Mouse (Mus musculus) lung, postnatal 25 days (tissue): ENCODE data around the gene Fbxw15.
"Not testable (repeated sequence)": the region's sequence is repeated elsewhere in the genome, so short reads cannot be mapped to it uniquely, and the experiment has no call there.

Experiments
- DNase-seq: peaks from one replicate; pipeline ENCODE4 v3.0.0; 2022; ENCODE audit warnings: low spot score

Gene Fbxw15

DNA sequence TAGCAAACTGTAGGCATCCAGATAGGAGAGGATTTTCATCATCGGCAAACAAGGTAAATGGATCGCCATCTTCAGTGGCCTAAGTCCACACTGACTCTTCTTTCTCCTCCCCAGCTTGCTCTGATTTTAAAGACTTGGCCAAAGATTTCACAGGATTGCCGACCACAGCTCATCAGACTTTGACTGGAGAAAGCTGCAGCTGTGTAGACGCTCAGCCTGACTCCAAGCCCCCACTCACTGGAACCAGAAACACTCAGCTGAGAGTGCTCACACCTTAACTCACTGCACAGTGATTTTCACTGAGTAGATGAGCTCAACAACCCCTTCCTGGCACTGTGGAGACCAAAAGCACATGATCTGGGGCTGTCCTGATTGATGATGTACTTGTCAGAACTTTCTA is at the start of gene Fbxw15:
TSS of gene Fbxw15 (minus strand) at position 101 of the 400 bp plus-strand sequence.
- not testable (repeated sequence) for DNase-seq

DNA sequence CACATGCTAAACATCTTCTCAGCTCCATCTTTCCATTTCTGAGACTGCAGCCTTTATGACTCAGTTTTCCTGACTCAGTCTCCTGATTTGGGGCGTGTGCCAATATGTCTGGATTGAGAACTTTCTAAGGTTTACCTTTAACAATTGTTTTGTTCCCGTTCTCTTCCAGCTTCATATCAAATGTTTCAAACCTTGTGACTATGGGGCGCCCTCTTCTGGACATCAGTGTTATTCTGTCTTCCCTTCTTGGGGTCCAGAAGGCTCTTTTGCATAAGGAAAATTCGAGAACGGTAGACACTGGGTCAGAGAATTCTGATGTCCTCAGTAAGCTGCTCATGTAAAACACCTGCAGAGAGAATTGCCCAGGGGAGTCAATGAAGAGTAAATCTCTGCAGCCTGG is 38.8 kb upstream of the Fbxw15 start:
- DNase-seq, result not testable (repeated sequence)

DNA sequence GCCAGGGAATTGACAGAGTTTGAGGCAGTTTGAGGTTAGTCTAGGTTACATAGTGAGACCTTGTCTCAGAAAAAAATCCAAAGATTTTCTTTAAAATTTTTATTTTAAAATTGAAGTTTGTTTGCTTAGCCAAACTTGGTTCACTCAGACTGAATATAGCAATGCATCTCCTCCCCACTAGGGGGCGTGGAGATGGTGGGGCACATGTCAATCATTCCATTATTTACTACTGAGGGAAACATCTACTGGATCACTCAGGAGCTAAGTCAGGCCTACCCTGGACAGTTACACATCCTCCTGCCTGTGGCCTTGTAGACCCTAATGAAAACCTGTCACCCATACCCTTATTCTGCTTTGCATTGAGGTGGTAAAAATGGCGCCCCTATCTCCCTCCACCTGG is 34.1 kb upstream of the Fbxw15 start:
- DNase-seq, result not testable (repeated sequence)

DNA sequence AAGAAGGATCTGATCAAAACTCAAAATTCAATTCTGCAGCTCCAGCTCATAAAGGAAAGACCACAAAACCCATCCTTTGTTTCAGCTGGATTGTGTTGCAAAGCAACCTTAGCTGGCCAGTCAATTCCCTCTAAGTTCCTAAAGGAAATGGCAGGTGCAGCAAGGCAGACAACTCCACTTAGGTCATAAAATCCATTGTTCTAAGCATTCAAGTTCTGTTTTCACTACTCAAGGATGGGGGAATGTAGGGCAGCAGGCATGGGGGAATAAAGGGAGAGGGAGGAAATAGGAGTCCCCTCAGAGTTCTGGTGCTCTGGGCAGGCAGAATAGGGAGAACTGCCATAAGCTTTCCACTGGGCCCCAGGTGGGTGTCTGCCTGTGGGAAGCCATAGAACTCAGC is 29.2 kb upstream of the Fbxw15 start:
- no peak for DNase-seq

DNA sequence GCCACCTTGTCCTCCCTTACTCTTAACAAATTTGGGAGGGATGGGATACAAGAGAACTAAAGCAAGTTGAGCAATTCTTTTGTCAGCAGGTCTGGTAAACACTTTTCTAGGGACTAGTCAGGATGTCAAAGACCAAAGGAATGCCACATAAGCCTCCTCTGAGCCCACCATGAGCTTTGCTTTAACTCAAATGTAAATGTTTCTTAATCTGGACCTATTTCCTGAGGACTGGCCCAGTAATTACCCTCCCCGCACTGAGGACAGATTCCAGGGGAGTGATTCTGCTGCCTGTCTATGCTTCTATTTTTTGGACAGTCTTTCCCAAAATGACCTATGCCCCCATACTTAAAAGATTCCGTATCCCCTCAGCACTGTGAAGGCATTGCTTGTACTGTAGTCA is 26.8 kb upstream of the Fbxw15 start:
- DNase-seq, result no peak

DNA sequence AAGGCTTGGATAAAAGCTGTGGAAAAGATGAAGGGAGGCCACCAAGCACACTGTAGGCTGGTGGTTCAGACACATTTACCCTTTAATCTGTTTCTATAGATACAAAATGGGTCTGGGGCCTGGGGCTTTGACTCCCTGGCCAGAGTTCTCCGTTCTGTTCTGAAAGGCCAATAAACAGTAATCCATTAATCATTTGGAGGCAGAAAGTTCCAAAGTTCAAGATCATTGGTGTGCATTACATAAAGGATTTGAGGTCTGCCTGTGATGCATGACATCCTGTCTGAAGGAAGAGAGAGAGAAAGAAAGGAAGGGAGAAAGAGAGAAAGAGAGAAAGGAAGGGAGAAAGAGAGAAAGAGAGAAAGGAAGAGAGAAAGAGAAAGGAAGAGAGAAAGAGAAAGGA is 2.5 kb downstream of the Fbxw15 start:
- no peak for DNase-seq

DNA sequence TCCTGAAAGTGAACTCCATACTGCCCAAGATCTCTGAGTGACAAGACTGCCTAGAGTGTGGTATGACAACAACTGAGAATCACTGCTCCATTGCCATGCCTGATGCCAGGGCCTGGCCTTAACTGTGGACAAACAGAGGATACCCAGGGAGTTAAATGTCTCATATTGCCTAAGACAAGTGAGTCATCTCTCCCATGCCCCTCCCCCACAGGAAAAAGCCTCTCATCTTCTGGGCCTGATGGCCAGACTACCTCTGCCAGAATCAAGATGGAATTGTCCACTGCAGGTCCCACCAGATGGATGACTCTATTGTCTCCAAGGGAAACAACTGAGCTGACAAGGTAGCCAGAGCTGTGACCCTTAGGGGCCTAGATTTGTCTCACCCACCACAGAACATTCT is 6.0 kb downstream of the Fbxw15 start:
- not testable (repeated sequence) for DNase-seq

DNA sequence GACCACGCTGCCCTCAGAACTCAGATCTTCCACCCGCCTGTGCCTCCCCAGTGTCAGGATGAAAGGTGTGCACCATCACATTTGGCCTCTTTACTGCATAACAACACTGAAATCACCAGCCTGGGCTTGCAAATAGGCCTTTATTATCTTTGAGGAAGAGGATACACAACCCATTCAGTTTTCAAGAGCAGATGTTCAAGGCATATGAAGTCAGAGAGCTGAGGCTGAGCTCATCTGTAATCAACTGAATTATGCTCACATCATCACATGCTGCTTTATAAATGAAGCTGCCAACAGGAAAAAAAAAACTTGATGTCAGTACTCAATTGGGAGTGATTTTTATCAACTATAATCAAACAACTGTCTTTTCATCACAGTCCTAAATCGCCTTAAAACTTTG is 15.6 kb downstream of the Fbxw15 start:
- no peak for DNase-seq

DNA sequence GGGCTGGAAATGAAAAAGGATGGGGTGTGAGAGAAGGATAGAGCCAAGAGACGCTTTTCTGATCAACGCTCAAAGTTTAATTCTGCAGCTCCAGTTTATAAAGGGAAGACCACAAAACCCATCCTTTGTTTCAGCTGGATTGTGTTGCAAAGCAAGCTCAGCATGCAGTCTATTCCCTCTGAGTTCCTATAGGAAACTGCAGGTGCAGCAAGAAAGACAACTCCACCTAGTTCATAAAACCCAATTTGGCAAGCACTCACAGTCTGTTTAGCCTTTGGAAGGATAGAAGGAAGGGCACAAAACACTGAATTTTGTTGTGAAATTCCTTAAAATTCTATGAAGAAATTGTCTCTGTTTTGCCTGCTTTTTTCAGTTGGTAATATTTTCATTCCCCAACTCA is 18.4 kb downstream of the Fbxw15 start:
- not testable (repeated sequence) for DNase-seq

DNA sequence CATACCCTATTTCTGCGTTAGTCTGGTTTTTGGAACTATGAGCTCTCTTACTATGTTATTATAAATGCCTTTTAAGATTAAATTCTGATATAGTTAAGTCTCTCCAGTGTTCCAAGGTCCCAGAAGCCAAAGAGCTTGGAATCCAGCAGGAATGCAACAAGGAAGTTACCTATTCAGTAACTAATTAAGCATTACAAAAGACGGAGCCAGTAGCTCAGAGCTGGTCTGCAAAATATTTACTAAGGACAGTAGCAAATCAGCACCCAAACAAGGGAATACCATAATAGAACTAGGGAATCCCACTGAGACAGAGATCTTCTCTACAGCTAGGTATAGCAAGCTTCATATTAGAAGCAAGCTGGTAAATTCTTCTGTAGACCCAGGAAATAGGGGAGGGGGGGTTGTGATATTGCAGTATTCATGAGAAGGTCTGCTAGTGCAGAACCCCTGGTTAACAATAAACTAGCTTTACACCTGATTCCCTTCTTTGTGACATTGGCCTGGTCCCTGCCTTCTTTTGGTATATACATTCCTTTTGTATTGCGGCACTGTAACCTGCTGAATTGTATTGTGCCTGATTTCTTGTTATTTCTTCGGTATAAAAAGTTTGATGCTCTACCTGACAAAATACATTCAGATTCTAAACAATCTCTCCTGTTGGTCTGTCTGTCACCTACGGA is 44.5 kb downstream of the Fbxw15 start:
- DNase-seq, result no peak
